Mouse (Mus musculus): ENCODE results near the gene Pacsin1. TPM values are rescaled to one million over a fixed set of nuclear protein-coding genes. Genes with fewer than 3 reads are reported as not detected.
A peak's percentile ranks its signal among the peaks of the same experiment; 100 is the strongest.

Gene Pacsin1
- polyA plus RNA-seq, 1 experiment from 2014 or later: 3.5 TPM

- 1% methylated on average over 33 of the region's 34 CpGs for WGBS
- DNase-seq (ENCODE audit: low spot score) (peak; percentile 81), ATAC-seq (ENCODE audit: low FRiP score) (no peak)
- H3K4me2 ChIP-seq (replicated peaks; ENCODE audit: low read depth, low read length): peak overlapping the region; percentile 50
- H3K4me1 ChIP-seq (replicated peaks; ENCODE audit: control insufficient read depth, insufficient read depth, low read length): no peaks in the 10 kb centered on the region; the same call in 1 of the 2 replicates
- H3K9ac ChIP-seq (ENCODE audit: low read depth, low read length): 0 out of 2 replicates have a peak overlapping the region, but pooled peaks have one; percentile 27
- peaks cover 3% of the 10 kb centered on the region; the same call in 1 of the 2 replicates for H3K27me3 ChIP-seq (ENCODE audit: control insufficient read depth, insufficient read depth, low read length)
- H3K27ac ChIP-seq (ENCODE audit: low read depth, low read length): no peak overlapping the region
- H3K36me3 ChIP-seq (ENCODE audit: control insufficient read depth, insufficient read depth, low read length): no peaks in the 10 kb centered on the region
- no peaks in the 10 kb centered on the region for H3K9me3 ChIP-seq (ENCODE audit: control insufficient read depth, low read length)
- peak overlapping the region; percentile 19; the same call in 1 of the 2 replicates for H3K4me3 ChIP-seq (ENCODE audit: low read depth, low read length)
Observed at GRCm38 (mm10) chr17:27702518-27702917, 47.2 kb downstream of the Pacsin1 start.

DNA sequence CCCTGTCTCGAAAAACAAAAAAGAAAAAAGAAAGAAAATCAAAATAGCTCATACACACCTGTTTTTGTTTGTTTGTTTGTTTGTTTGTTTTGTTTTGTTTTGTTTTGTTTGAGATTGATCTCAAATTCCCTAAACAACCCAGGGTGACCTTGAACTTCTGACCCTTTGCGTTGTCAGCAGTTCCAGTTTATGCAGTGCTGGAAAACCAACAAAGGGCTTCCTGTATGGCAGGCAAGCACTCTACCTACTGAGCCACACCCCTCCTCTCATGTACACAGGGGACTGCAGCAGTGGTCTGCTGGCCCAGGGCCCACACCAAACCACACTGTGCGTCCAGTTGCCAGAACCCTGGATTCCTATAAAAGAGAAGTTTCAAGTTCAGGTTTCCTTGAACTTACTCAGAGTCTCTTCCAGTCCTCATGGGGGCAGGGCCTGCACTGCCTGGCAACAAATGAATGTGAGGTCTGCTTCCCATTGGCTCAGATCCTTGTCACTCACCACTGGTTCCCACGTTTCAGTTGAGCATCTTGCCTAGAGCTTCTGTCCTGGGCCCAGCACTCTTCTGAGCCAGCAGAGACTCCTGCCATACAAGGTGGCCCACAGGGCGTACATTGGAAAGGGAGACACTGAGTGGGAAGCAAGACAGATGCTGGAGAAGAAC is 48.8 kb downstream of the Pacsin1 start:
- H3K27ac ChIP-seq (ENCODE audit: low read depth, low read length): no peak overlapping the region
- ATAC-seq (ENCODE audit: low FRiP score) (no peak), DNase-seq (ENCODE audit: low spot score) (peak; percentile 59)
- no peak overlapping the region for H3K4me3 ChIP-seq (ENCODE audit: low read depth, low read length)
- no peak overlapping the region for H3K4me2 ChIP-seq (replicated peaks; ENCODE audit: low read depth, low read length)
- WGBS: 63% methylated on average over 5 of the region's 5 CpGs
- no peak overlapping the region for H3K9ac ChIP-seq (ENCODE audit: low read depth, low read length)
- peaks cover 3% of the 10 kb centered on the region; the same call in 1 of the 2 replicates for H3K27me3 ChIP-seq (ENCODE audit: control insufficient read depth, insufficient read depth, low read length)
- no peaks in the 10 kb centered on the region for H3K9me3 ChIP-seq (ENCODE audit: control insufficient read depth, low read length)
- no peaks in the 10 kb centered on the region for H3K36me3 ChIP-seq (ENCODE audit: control insufficient read depth, insufficient read depth, low read length)
- H3K4me1 ChIP-seq (replicated peaks; ENCODE audit: control insufficient read depth, insufficient read depth, low read length): no peaks in the 10 kb centered on the region; the same call in 1 of the 2 replicates

- H3K9ac ChIP-seq (ENCODE audit: low read depth, low read length): no peak overlapping the region
- WGBS: 38% methylated on average over 10 of the region's 10 CpGs
- no peaks in the 10 kb centered on the region; the same call in 1 of the 2 replicates for H3K4me1 ChIP-seq (replicated peaks; ENCODE audit: control insufficient read depth, insufficient read depth, low read length)
- H3K4me2 ChIP-seq (replicated peaks; ENCODE audit: low read depth, low read length): no peak overlapping the region
- no peak overlapping the region for H3K27ac ChIP-seq (ENCODE audit: low read depth, low read length)
- ATAC-seq (ENCODE audit: low FRiP score) (no peak), DNase-seq (ENCODE audit: low spot score) (no peak)
- no peak overlapping the region for H3K4me3 ChIP-seq (ENCODE audit: low read depth, low read length)
- H3K27me3 ChIP-seq (ENCODE audit: control insufficient read depth, insufficient read depth, low read length): peaks cover 3% of the 10 kb centered on the region; the same call in 1 of the 2 replicates
- H3K9me3 ChIP-seq (ENCODE audit: control insufficient read depth, low read length): no peaks in the 10 kb centered on the region
- no peaks in the 10 kb centered on the region for H3K36me3 ChIP-seq (ENCODE audit: control insufficient read depth, insufficient read depth, low read length)
Observed at GRCm38 (mm10) chr17:27705661-27706060, 50.4 kb downstream of the Pacsin1 start.

DNA sequence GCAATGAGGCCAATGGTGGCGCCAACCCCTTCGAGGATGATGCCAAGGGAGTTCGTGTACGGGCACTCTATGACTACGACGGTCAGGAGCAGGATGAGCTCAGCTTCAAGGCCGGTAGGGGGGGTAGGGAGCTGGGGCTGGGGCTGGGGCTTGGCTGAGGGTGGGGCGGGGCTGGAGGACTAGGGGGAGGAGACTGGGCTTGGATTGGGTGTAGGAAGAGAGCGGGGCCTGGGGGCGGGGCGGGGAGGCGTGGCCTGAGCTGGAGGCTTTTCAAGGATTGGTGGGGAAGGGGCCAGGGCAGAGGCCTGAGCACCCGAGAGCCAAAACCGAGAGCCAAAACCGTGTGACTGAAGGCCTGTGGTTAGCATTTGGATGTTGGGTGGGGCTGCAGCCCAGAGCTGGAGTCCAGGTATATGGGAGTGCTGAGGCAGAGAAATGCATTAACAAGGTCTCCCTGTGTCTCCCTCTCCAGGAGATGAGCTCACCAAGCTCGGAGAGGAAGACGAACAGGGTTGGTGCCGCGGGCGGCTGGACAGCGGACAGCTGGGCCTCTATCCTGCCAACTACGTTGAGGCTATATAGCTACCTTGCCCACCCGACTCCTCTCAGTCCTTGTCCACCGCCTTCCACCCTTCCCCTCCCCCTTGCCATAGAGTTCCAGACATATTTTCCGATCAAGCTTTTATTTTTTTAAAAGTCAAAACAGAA is 52.8 kb downstream of the Pacsin1 start:
- WGBS: 7% methylated on average over 23 of the region's 25 CpGs
- H3K9ac ChIP-seq (ENCODE audit: low read depth, low read length): 0 out of 2 replicates have a peak overlapping the region, but pooled peaks have one; percentile 34

DNA sequence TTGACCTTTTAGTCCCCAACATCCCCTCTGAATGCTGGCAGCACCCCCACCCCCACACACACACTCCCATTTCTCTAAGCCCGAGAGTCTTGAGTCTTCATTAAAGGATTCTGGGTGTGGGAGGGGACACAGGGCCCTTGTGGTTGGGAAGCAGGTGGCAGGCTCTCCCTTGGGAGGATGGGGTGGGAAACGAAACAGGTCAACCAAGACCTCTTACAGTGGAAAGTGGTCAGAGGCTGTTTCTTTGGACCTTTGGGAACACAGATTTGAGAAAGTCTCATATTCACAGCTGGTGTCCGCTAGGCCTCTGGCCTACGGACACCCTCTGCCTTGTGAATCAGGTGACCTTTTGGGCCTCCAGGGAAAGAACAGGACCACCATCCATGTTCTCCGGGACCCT is 54.3 kb downstream of the Pacsin1 start:
- 69% methylated on average over 5 of the region's 5 CpGs for WGBS
- Histone ChIP-seq H3K36me3 (ENCODE audit: control insufficient read depth, insufficient read depth, low read length) (no peaks in the 10 kb centered on the region), H3K4me3 (ENCODE audit: low read depth, low read length) (no peak overlapping the region), H3K9ac (ENCODE audit: low read depth, low read length) (no peak overlapping the region), H3K27me3 (ENCODE audit: control insufficient read depth, insufficient read depth, low read length) (peaks cover 3% of the 10 kb centered on the region; the same call in 1 of the 2 replicates), H3K27ac (ENCODE audit: low read depth, low read length) (no peak overlapping the region), H3K4me2 (replicated peaks; ENCODE audit: low read depth, low read length) (no peak overlapping the region), H3K4me1 (replicated peaks; ENCODE audit: control insufficient read depth, insufficient read depth, low read length) (no peaks in the 10 kb centered on the region), H3K9me3 (ENCODE audit: control insufficient read depth, low read length) (no peaks in the 10 kb centered on the region)
- DNase-seq (ENCODE audit: low spot score) (no peak), ATAC-seq (ENCODE audit: low FRiP score) (no peak)

More for the DNA sequence above, 52.8 kb downstream of the Pacsin1 start:
- Histone ChIP-seq H3K27me3 (ENCODE audit: control insufficient read depth, insufficient read depth, low read length) (peaks cover 3% of the 10 kb centered on the region; the same call in 1 of the 2 replicates), H3K4me2 (replicated peaks; ENCODE audit: low read depth, low read length) (peak overlapping the region; percentile 41), H3K9me3 (ENCODE audit: control insufficient read depth, low read length) (no peaks in the 10 kb centered on the region), H3K4me1 (replicated peaks; ENCODE audit: control insufficient read depth, insufficient read depth, low read length) (no peaks in the 10 kb centered on the region), H3K27ac (ENCODE audit: low read depth, low read length) (no peak overlapping the region), H3K4me3 (ENCODE audit: low read depth, low read length) (peak overlapping the region; percentile 17; the same call in 1 of the 2 replicates), H3K36me3 (ENCODE audit: control insufficient read depth, insufficient read depth, low read length) (no peaks in the 10 kb centered on the region)
- DNase-seq (ENCODE audit: low spot score): peak; percentile 95
- peak; percentile 93 for ATAC-seq (ENCODE audit: low FRiP score)

- Histone ChIP-seq H3K9ac (ENCODE audit: low read depth, low read length) (no peak overlapping the region), H3K27me3 (ENCODE audit: control insufficient read depth, insufficient read depth, low read length) (peaks cover 3% of the 10 kb centered on the region; the same call in 1 of the 2 replicates), H3K4me2 (replicated peaks; ENCODE audit: low read depth, low read length) (no peak overlapping the region), H3K36me3 (ENCODE audit: control insufficient read depth, insufficient read depth, low read length) (no peaks in the 10 kb centered on the region), H3K9me3 (ENCODE audit: control insufficient read depth, low read length) (no peaks in the 10 kb centered on the region), H3K4me3 (ENCODE audit: low read depth, low read length) (no peak overlapping the region), H3K4me1 (replicated peaks; ENCODE audit: control insufficient read depth, insufficient read depth, low read length) (no peaks in the 10 kb centered on the region), H3K27ac (ENCODE audit: low read depth, low read length) (no peak overlapping the region)
- 92% methylated on average over 1 of the region's 1 CpGs for WGBS
- ATAC-seq (ENCODE audit: low FRiP score): no peak
- DNase-seq (ENCODE audit: low spot score): no peak
Observed at GRCm38 (mm10) chr17:27712832-27713231, 57.5 kb downstream of the Pacsin1 start.

- ATAC-seq (ENCODE audit: low FRiP score) (0 out of 2 replicates have a peak, but pooled peaks have one; percentile 27), DNase-seq (ENCODE audit: low spot score) (peak; percentile 59)
- Histone ChIP-seq H3K9ac (ENCODE audit: low read depth, low read length) (no peak overlapping the region), H3K4me3 (ENCODE audit: low read depth, low read length) (no peak overlapping the region), H3K4me2 (replicated peaks; ENCODE audit: low read depth, low read length) (peak overlapping the region; percentile 15), H3K27ac (ENCODE audit: low read depth, low read length) (no peak overlapping the region), H3K4me1 (replicated peaks; ENCODE audit: control insufficient read depth, insufficient read depth, low read length) (no peaks in the 10 kb centered on the region), H3K27me3 (ENCODE audit: control insufficient read depth, insufficient read depth, low read length) (peaks cover 3% of the 10 kb centered on the region; the same call in 1 of the 2 replicates), H3K9me3 (ENCODE audit: control insufficient read depth, low read length) (no peaks in the 10 kb centered on the region), H3K36me3 (ENCODE audit: control insufficient read depth, insufficient read depth, low read length) (no peaks in the 10 kb centered on the region)
- 3% methylated on average over 16 of the region's 16 CpGs for WGBS
Observed at GRCm38 (mm10) chr17:27716804-27717203, 61.5 kb downstream of the Pacsin1 start.

GRCm38 (mm10) chr17:27718250-27718649 is 62.9 kb downstream of the Pacsin1 start:
- H3K4me2 ChIP-seq (replicated peaks; ENCODE audit: low read depth, low read length): no peak overlapping the region
- peak; percentile 34 for DNase-seq (ENCODE audit: low spot score)
- no peak overlapping the region for H3K4me3 ChIP-seq (ENCODE audit: low read depth, low read length)
- H3K27me3 ChIP-seq (ENCODE audit: control insufficient read depth, insufficient read depth, low read length): peaks cover 3% of the 10 kb centered on the region; the same call in 1 of the 2 replicates
- no peak for ATAC-seq (ENCODE audit: low FRiP score)
- no peaks in the 10 kb centered on the region for H3K9me3 ChIP-seq (ENCODE audit: control insufficient read depth, low read length)
- no peaks in the 10 kb centered on the region for H3K36me3 ChIP-seq (ENCODE audit: control insufficient read depth, insufficient read depth, low read length)
- WGBS: 63% methylated on average over 5 of the region's 5 CpGs
- no peaks in the 10 kb centered on the region for H3K4me1 ChIP-seq (replicated peaks; ENCODE audit: control insufficient read depth, insufficient read depth, low read length)
- no peak overlapping the region for H3K9ac ChIP-seq (ENCODE audit: low read depth, low read length)
- no peak overlapping the region for H3K27ac ChIP-seq (ENCODE audit: low read depth, low read length)

Data from hindbrain, embryonic 11.5 days (tissue).